Mouse (Mus musculus) embryonic facial prominence, embryonic 14.5 days (tissue): ENCODE results near the gene Cfb. TPM values are rescaled to one million over a fixed set of nuclear protein-coding genes. Genes with fewer than 3 reads are reported as not detected.
A peak's percentile ranks its signal among the peaks of the same experiment; 100 is the strongest.

Source experiments
- ATAC-seq: fragments of 200-750 bp; cut with Nextera tagmentation; 2 replicates; pipeline ENCODE4 v1.8.0; 2017; ENCODE audit warnings: low read depth, moderate number of reproducible peaks, moderate TSS enrichment
- DNase-seq: peaks from one replicate; pipeline ENCODE4 v3.0.0-alpha.2; 2015; ENCODE audit warnings: low spot score
- H3K27ac ChIP-seq: fragments of 300-500 bp; sonication (generic); replicated peaks from 2 replicates; pipeline ENCODE4 v1.5.1; 2014; ENCODE audit warnings: low read depth, mild to moderate bottlenecking, low read length, moderate library complexity
- H3K27me3 ChIP-seq: fragments of 300-500 bp; sonication (generic); replicated peaks from 2 replicates; pipeline ENCODE4 v1.6.1; 2014; ENCODE audit warnings: low read length; ENCODE audit not compliant: control insufficient read depth, insufficient read depth
- H3K36me3 ChIP-seq: fragments of 300-500 bp; sonication (generic); 2 replicates; pipeline ENCODE4 v1.6.1; 2014; ENCODE audit warnings: low read length, mixed read lengths; ENCODE audit not compliant: control insufficient read depth, insufficient read depth
- H3K4me1 ChIP-seq: fragments of 300-500 bp; sonication (generic); 2 replicates; pipeline ENCODE4 v1.6.1; 2014; ENCODE audit warnings: antibody characterized with exemption, low read length; ENCODE audit not compliant: control insufficient read depth, insufficient read depth
- H3K4me2 ChIP-seq: fragments of 300-500 bp; sonication (generic); 2 replicates; pipeline ENCODE4 v1.6.1; 2014; ENCODE audit warnings: low read depth, mild to moderate bottlenecking, low read length, moderate library complexity, mixed read lengths
- H3K4me3 ChIP-seq: fragments of 300-500 bp; sonication (generic); 2 replicates; pipeline ENCODE4 v1.5.1; 2014; ENCODE audit warnings: low read depth, mild to moderate bottlenecking, low read length
- H3K9ac ChIP-seq: fragments of 300-500 bp; sonication (generic); 2 replicates; pipeline ENCODE4 v1.6.1; 2014; ENCODE audit warnings: low read depth, mild to moderate bottlenecking, low read length, moderate library complexity, mixed read lengths
- H3K9me3 ChIP-seq: fragments of 300-500 bp; sonication (generic); 2 replicates; pipeline ENCODE4 v1.6.1; 2016; ENCODE audit warnings: low read length; ENCODE audit not compliant: control insufficient read depth
- WGBS: fragments of 180-500 bp; shearing (Covaris S2); extraction: QIAGEN DNeasy Blood & Tissue Kit; methylation state at CpG from one replicate; pipeline ENCODE4 v1.1.7; 2014; 5-methylcytosine and 5-hydroxymethylcytosine counted together
- polyA plus RNA-seq: library from polyadenylated mRNA; unstranded; fragments of >200 nt; fragmentation: Nextera tagmentation; extraction: Ambion mirVana; gene quantifications from 2 replicates; pipeline ENCODE4 v1.2.1, GENCODE M21; 2014

The Cfb gene
- polyA plus RNA-seq, 1 experiment from 2014 or later, result 1.8 TPM

GRCm38 (mm10) chr17:34854761-34855160 lies 7.6 kb downstream of the Cfb start:
- Histone ChIP-seq H3K9me3 (no peaks in the 10 kb centered on the region), H3K4me2 (no peak overlapping the region), H3K36me3 (peaks cover 48% of the 10 kb centered on the region), H3K27ac (no peak overlapping the region), H3K27me3 (no peaks in the 10 kb centered on the region), H3K4me1 (peaks cover 8% of the 10 kb centered on the region), H3K4me3 (no peak overlapping the region), H3K9ac (no peak overlapping the region)
- DNase-seq (no peak), ATAC-seq (no peak)
- 75% methylated on average over 3 of the region's 3 CpGs for WGBS

- DNase-seq (no peak), ATAC-seq (no peak)
- H3K9ac ChIP-seq, result no peak overlapping the region
- H3K4me1 ChIP-seq, result peaks cover 8% of the 10 kb centered on the region
- H3K9me3 ChIP-seq, result no peaks in the 10 kb centered on the region
- H3K4me3 ChIP-seq, result no peak overlapping the region
- peaks cover 48% of the 10 kb centered on the region for H3K36me3 ChIP-seq
- no peaks in the 10 kb centered on the region for H3K27me3 ChIP-seq
- H3K4me2 ChIP-seq, result no peak overlapping the region
- H3K27ac ChIP-seq, result no peak overlapping the region
- WGBS, result 52% methylated on average over 8 of the region's 8 CpGs
Observed at GRCm38 (mm10) chr17:34853511-34853910, 8.8 kb downstream of the Cfb start.

GRCm38 (mm10) chr17:34850517-34851125 lies 11.7 kb downstream of the Cfb start:
- H3K9me3 ChIP-seq, result no peaks in the 10 kb centered on the region
- peak overlapping the region; percentile 69 for H3K4me3 ChIP-seq
- peaks cover 8% of the 10 kb centered on the region for H3K4me1 ChIP-seq
- peak overlapping the region; percentile 77 for H3K9ac ChIP-seq
- DNase-seq (no peak), ATAC-seq (peak; percentile 13; the same call in 1 of the 2 replicates)
- peak overlapping the region; percentile 68 for H3K4me2 ChIP-seq
- 2% methylated on average over 25 of the region's 25 CpGs for WGBS
- H3K36me3 ChIP-seq, result peaks cover 60% of the 10 kb centered on the region
- no peaks in the 10 kb centered on the region for H3K27me3 ChIP-seq
- H3K27ac ChIP-seq, result 0 out of 2 replicates have a peak overlapping the region, but pooled peaks have one; percentile 17

- H3K4me3 ChIP-seq, result peak within 1 kb of the TSS; percentile 69
- WGBS, result under 1% methylated on average over 44 of the region's 65 CpGs
- H3K27me3 ChIP-seq, result no peaks in the 10 kb centered on the region
- H3K4me1 ChIP-seq, result peaks cover 8% of the 10 kb centered on the region
- H3K27ac ChIP-seq, result peak within 1 kb of the TSS; percentile 17; the same call in 1 of the 2 replicates
- peak within 1 kb of the TSS; percentile 82 for H3K9ac ChIP-seq
- no peaks in the 10 kb centered on the region for H3K9me3 ChIP-seq
- peaks cover 60% of the 10 kb centered on the region for H3K36me3 ChIP-seq
- H3K4me2 ChIP-seq, result peak within 1 kb of the TSS; percentile 68
- DNase-seq (peak; percentile 98), ATAC-seq (peak; percentile 98)
Observed at GRCm38 (mm10) chr17:34849722-34850516, 12.4 kb downstream of the Cfb start, which contains the start of the genes Skiv2l and Nelfe. Skiv2l (minus strand) TSS chr17:34850210. Nelfe (plus strand) TSS chr17:34850391.

GRCm38 (mm10) chr17:34847615-34848014 lies 14.7 kb downstream of the Cfb start:
- Histone ChIP-seq H3K4me2 (no peak overlapping the region), H3K4me1 (peaks cover 8% of the 10 kb centered on the region), H3K27ac (no peak overlapping the region), H3K36me3 (peaks cover 62% of the 10 kb centered on the region), H3K9me3 (no peaks in the 10 kb centered on the region), H3K27me3 (no peaks in the 10 kb centered on the region), H3K4me3 (no peak overlapping the region), H3K9ac (0 out of 2 replicates have a peak overlapping the region, but pooled peaks have one; percentile 25)
- ATAC-seq (no peak), DNase-seq (no peak)
- 91% methylated on average over 7 of the region's 7 CpGs for WGBS

- Histone ChIP-seq H3K4me2 (no peak overlapping the region), H3K9me3 (no peaks in the 10 kb centered on the region), H3K4me1 (peaks cover 8% of the 10 kb centered on the region), H3K9ac (no peak overlapping the region), H3K27ac (no peak overlapping the region), H3K4me3 (no peak overlapping the region), H3K36me3 (peaks cover 62% of the 10 kb centered on the region), H3K27me3 (no peaks in the 10 kb centered on the region)
- 88% methylated on average over 6 of the region's 6 CpGs for WGBS
- DNase-seq, result no peak
- no peak for ATAC-seq
Observed at GRCm38 (mm10) chr17:34847192-34847591, 15.1 kb downstream of the Cfb start.

GRCm38 (mm10) chr17:34844884-34845283 lies 17.4 kb downstream of the Cfb start:
- no peak for DNase-seq
- 95% methylated on average over 11 of the region's 13 CpGs for WGBS
- H3K36me3 ChIP-seq, result peaks cover 80% of the 10 kb centered on the region

GRCm38 (mm10) chr17:34840736-34841307 lies 21.5 kb downstream of the Cfb start:
- Histone ChIP-seq H3K4me3 (no peak overlapping the region), H3K27ac (no peak overlapping the region), H3K27me3 (no peaks in the 10 kb centered on the region), H3K4me2 (no peak overlapping the region), H3K9ac (no peak overlapping the region), H3K4me1 (peaks cover 13% of the 10 kb centered on the region), H3K36me3 (peaks cover 73% of the 10 kb centered on the region), H3K9me3 (no peaks in the 10 kb centered on the region)
- no peak for DNase-seq
- no peak for ATAC-seq
- WGBS, result 84% methylated on average over 6 of the region's 6 CpGs

More at GRCm38 (mm10) chr17:34844884-34845283, 17.4 kb downstream of the Cfb start:
- H3K27ac ChIP-seq, result no peak overlapping the region
- H3K9me3 ChIP-seq, result no peaks in the 10 kb centered on the region
- no peaks in the 10 kb centered on the region for H3K27me3 ChIP-seq
- ATAC-seq, result no peak
- H3K4me2 ChIP-seq, result no peak overlapping the region
- no peaks in the 10 kb centered on the region for H3K4me1 ChIP-seq
- no peak overlapping the region for H3K4me3 ChIP-seq
- H3K9ac ChIP-seq, result no peak overlapping the region
